Mouse (Mus musculus): ENCODE measurements around the gene Efhc1. TPM values are rescaled to one million over a fixed set of nuclear protein-coding genes. Genes with fewer than 3 reads are reported as not detected.

Efhc1 gene
- total RNA-seq, 2 experiments from 2014 or later = 0.80 to 1.8 TPM

Other genes starting within 250 kb of the Efhc1 start
- gene Il17a, start 220.7 kb upstream of the Efhc1 start, total RNA-seq (2021) = not detected
- not detected for gene Il17f, start 161.0 kb upstream of the Efhc1 start, total RNA-seq (2021)
- 1 to 10 TPM; 2.2 to 3.1 TPM for gene Mcm3, start 131.3 kb upstream of the Efhc1 start, total RNA-seq (2021)
- gene Paqr8, start 61.0 kb upstream of the Efhc1 start, total RNA-seq (2021) = 100 to 1,000 TPM; 116 to 117 TPM
- gene Tram2, start 127.6 kb downstream of the Efhc1 start, total RNA-seq (2021) = 1 to 10 TPM; 1.2 to 1.8 TPM

Data from left cerebral cortex, postnatal 25 days (tissue).